Mouse (Mus musculus): ENCODE results near the gene H2afz.
"Not testable (repeated sequence)": the region's sequence is repeated elsewhere in the genome, so short reads cannot be mapped to it uniquely, and the experiment has no call there.

The H2afz gene

DNA sequence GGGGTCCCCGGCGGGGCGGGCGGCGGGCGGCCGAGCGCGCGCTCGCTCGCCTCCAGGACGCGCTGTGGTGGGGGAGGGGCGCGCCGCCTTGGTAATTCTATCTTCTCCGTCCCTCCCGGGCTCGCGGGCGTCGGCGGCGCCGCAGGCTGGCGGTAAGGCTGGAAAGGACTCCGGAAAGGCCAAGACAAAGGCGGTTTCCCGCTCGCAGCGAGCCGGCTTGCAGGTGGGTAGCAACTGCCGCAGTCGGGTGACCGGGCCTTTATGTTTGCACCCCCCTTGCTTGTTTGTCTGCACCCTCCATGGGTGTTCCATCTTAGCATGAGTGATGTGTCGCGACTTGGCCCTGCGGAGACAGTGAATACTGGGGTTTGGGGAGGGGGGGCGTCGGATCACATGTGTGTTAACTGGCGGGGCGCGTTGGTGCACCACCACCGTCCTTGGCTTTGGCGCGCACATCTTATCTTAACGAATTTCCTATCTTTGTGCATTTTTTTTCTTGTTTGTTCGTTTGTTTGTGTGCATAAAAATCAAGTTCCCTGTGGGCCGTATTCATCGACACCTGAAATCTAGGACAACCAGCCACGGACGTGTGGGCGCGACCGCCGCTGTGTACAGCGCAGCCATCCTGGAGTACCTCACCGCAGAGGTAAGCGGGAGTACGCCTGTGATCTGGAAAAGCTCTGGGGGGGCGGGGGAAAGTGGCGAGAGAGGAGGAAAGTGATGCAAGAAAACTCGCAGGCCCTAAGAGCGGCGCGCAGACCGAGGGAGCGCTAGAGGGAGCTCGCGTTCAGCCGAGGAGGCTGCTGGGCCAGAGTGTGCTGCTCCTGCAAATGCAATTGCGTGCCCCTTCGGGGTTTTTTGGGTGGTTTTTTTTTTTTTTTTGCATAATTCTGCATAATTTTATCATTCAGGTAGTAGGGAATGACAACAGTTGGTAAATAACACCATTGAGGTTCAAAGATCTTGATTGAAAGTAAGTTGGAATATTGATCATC lies 998 bp downstream of the H2afz start:
- peak; percentile 92 to 93 for DNase-seq

DNA sequence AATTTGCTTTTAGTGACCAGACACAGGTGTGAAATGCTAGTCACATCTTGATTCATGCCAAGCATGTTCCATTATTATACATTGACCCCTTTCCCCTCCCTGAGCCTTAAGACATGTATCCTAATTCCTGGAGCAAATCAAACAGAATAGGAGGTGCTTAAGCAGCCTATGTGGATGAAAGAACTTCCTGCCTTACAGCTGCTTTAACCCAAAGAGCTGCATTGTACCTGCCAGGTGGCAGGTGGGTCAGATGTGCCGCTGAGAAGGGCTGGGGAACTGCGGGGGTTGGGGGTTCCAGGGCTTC lies 2.8 kb downstream of the H2afz start:
- no peak for DNase-seq

DNA sequence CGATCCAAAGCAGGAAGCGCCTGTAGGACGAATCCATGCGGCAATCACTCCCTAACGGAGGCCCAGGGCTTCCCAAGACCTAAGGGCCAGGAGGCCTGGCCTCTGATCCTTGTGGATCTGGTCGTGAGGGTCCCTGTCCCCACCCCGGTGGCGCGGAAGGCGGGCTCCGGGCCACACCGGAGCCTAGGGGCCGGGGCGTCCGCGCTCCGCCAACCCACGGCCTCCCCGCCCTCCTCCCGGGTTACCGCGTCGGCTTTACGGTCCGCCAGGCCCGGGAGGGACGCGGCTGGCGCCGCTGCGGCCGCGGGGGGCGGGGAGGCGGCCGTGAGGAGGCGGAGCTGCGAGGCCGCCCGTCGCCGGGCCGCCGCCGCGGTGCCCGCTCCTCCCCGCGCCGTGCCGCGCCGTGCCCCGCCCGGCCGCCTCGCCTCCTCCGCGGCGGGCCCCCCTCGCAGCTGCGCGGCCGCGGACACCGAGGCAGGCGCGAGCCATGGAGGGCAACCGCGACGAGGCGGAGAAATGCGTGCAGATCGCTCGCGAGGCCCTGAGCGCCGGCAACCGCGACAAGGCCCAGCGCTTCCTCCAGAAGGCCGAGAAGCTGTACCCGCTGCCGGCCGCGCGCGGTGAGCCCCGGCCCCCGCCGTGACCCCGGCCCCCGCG lies 3.3 kb downstream of the H2afz start, which contains the start of gene Dnajb14:
TSS of gene Dnajb14 (plus strand) at position 239 of the 657 bp plus-strand sequence.
- peak; percentile 65 to 84 for DNase-seq

DNA sequence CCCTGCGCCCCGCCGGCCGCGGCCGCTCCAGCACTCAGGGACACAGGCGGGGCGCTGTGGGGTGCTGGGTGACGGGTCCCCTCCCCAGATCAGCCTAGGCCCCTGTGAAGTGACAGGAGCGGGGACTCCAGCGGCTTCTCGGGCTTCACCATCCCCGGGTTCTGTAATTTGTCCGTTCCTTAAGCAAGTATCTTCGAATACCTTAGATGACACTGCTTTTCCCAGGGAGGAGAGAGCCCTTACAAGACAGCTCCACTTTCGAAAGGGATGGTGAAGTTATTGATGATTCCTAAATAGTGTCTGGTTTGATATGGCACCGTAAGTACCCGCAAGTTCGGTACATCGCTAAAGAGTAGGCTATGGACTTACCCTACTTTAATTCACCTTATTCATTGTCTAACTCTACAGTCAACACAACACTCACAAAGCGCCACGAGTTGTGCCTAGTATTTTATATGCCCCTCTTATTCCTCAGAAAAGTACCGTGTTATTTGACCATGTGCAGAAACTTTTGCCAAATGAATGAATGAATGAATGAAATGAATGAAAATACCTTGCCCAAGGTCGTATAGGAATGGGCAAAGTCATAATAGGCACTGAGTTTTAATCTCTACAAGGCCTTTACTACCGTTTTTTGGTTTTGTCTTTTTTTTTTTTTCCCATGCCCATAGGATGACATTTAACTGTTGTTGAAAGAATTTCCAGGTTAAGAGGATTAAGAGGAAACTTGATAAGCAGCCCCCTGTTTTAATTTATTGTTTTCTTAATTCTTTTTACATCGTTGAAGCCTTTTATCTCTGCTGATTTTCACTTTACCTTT lies 4.0 kb downstream of the H2afz start:
- DNase-seq: no peak

DNA sequence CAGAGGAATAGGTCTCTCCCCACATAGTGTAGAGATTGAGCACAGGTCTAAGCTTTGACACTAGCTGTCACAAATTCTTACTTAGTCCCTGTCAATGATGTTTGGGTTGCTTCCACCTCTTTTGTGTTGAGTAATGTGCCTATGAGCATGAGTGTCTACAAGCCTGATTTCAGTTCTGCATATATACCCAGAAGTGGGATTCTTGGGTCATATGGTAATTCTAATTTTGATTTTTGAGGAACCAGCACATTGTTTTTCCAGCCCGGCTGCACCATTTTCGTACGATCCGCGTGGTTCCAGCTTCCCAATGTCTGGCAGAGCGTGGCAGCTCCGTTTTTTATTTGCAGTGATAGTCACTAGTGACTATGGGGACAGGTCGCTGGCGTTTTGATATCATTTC lies 5.1 kb downstream of the H2afz start:
- no peak for DNase-seq

DNA sequence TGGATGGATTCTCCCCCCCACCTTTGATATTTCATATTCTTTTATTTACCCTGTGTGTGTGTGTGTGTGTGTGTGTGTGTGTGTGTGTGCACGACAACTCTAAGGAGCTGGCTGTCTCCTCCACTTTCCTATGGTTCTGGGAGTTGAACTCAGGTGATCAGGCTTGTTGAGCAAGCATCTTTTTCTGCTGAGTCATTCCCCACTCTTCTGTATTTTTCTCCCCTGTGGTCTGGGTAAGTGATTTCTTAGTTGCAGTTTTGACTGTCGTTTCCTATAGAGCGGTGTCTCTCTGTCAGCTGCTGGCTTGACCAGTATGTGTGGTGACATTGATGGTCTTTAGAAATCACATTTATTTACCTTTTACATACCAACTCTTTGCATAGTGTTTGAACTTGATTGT lies 15.0 kb downstream of the H2afz start:
- no peak for DNase-seq

DNA sequence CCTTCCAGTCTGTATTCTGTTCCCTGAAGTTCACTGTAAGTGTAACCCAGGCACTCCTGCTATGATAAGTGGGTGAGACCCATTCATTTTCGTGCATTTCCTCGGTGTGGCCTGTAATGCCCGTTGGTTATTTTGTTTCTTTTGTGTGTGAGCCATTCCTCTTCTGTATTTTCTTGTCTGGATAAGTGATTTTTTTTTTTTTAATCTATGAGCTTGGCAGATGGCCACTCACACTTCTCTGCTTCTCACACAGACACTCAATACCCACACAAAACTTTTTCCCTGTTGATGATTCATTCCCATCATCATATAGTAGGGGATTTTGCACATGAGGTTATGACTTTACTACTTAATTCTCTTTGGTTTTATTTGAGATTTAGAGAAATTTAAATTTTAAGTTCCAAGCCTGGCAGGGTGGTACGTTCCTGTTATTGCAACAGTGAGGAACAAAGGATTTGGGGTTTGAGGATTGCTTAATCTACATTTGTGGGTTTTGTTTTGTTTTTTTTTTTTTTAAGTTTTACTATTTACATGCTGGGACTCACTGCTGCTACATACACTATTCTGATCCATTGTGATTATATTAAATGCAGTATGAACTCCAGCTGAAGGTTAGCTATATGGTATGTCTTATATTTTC lies 15.9 kb downstream of the H2afz start:
- DNase-seq: no peak

DNA sequence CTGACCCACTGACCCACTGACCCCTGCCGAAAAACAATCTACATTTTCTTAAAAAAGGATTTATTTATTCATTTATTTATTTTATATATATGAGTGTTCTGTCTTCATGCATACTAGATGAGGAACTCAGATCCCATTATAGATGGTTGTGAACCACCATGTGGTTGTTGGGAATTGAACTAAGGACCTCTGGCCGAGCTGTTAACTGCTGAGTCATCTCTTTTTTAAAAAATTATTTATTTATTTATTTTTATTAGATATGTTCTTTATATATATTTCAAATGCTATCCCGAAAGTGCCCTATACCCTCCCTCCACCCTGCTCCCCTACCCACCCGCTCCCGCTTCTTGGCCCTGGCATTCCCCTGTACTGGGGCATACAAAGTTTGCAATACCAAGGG lies 16.8 kb downstream of the H2afz start:
- DNase-seq: no peak

DNA sequence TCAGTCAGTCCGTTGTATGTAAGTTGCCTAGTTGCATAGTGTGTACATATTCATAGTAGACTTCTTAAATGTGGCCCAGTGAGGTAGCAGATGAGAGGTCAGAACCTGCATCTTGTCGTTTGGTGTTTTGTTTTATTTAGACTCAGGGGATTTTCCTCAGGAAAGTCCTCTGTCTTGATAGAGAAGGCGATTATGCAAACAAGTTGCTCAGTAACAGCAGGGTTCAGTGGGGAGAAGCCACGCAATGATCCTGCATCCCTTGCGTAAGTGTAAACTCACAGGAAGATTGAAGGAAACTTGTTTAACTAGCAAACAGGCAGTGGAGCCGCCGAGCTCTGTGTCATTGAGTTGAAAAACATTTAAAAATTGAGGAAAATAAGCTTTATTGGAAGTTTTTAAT lies 23.7 kb downstream of the H2afz start:
- DNase-seq: no peak

DNA sequence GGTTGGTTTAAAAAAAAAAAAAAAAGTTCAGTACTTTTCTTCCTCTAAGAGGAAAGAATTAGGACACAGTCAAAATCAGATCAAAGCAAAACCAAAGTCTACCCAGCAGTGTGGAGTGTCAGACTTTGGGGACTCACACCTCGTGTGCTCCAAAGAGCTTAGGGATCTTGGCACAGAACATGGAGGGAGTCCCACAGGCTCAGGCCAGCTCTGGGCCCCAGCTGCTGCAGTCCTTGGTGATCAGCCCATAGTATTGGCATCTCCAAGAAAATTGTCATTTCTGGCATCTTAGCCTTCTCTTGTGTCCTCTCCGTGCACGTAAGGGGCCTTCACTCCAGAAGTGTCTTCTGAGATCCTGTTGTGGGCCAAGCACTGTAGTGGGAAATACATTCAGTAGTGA lies 26.8 kb downstream of the H2afz start:
- DNase-seq: no peak

DNA sequence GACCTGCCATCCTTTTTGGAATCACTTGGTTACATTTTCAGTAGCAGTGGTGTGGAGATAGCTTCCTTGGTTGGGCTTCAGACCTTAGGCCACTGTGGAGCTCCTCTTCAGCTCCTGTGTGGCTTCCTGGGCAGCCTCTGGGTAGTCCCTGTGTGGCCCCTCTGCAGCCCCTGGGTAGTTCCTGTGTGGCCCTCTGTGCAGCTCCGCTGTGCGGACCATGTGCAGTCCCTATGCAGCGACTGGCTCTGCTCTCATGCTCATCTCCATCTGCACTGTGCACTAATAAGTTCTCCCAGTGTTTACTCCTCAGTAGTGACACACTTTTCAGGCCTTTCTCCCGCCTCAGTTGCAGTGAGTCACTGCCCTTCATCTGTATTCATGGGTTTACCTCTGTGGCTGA lies 27.8 kb downstream of the H2afz start:
- no peak for DNase-seq

DNA sequence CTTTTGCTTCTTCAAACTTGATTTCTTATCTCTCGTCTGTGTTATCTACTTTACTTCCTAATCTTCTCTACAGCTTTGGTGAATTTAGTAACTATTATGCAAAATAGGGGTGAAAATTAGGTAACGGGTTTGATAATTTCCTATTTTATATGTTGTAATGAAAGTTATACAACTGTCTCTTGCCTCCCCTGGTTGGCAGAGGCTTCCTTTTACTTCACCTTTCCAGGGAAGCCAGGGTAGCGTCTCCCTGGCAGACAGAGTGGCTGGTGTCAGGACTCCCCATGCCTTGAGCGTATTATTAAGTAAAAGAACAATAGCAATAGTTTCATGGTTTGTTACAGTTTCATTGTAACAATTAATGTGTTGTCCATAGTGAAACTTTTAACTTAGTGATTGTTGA lies 29.5 kb downstream of the H2afz start:
- no peak for DNase-seq

DNA sequence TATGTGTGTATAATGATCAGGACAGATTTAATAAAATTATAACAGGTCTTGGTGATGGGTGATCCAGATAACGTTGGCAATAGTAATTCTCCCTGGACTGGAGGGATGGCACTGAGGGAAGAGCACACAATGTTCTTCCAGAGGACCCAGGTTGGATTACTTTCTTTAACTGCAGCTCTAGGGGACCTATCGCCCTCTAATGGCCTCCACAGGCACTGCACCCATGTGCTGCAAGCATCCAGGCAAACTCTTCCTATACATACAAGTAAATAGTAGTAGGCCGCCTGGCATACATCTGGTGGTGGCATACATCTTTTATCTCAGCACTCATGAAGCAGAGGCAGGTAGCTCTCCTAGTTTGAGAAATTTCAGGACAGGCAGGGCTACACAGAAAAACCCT lies 30.9 kb downstream of the H2afz start:
- DNase-seq: no peak

DNA sequence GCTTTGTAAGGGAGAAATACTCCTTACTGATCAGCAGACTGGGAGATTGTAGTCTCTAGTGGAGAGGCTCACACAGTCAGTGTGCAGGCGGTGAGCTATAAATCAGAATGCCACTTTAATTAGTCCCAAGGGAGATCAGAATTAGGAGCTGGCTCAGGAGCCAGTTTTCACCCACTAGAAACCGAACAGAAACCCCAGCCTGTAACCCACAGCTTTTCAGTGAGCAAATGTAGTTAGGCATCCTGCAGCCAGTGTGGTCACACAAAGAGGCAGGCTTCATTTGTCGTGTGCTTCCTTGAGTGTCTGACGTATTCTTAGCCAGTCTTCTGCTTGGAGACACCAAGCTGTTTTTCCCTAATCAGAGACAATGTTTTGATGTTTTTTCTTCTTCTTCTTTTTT lies 32.1 kb downstream of the H2afz start:
- DNase-seq: no peak

DNA sequence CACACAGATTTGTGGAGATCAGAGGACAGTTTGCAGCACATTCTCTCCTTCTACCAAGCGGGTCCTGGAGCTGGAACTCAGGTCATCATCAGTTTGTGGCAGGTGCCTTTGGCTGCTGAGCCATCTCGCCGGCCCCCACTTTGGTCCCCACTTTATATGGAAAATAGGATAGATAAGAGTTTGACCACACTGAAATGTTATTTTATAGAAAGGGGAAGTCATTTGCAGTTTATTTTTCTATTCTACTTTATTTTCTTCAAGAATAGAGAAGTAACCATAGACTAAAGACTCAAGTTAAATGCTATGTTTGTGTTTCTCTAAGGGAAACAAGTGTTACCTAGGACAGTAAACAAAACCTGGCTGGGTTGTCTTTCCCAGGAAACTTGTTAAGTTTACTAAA lies 32.6 kb downstream of the H2afz start:
- no peak for DNase-seq

DNA sequence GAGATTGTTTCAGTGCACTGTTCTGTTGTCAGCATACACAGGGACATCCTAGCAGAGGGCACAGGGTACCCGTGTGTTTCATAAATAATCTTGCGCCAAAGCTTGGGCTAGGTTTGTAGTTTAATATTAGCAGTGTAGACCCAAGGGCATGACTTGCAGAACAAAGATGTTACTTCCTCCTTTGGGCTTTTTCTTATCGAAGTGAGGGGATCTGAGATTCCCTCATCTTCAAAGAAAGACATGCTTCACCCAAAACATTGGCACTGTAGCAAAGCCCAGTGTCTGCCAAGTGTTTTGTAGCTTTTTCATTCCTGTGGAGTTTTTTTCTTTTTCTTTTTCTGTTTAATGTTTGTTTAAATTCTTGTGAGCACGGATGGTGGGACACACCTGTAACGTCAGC lies 33.4 kb downstream of the H2afz start:
- no peak for DNase-seq

DNA sequence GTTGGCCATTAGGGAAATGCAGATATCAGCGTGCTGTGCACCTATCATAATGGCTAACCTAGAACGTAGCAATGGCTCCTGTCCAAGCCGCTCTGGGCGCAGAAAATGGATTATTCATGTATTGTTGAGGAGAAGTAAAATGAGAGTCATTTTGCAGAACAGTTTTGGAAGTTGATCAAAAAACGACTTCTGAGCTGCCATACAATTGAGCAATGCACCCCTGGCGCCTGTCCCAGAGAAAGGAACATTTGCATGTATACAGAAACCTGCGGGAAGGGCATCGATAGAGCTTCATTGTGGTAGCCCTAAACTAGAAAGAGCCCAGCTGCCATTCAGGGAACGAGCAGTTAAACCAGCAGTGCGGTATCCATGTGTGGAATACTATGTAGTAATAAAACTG lies 35.9 kb downstream of the H2afz start:
- DNase-seq: no peak

DNA sequence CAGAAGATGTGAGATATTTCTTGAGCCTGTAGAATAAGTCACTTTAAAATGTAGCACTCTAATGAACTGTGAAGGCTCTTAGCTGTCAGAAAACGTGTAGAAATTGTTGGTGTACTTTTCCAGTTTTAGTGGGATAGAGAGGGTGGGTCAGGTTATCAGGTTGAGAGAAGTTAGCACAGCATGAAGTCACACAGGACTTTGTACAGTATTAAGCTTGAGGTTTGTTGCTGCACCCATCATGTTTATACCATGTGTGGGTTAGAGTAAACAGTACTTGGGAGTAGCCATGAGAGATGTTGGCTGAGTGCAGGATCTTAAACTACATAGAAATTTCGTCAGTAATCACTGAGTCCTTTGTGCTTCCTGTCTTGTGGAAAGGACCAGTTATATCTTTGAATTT lies 48.8 kb downstream of the H2afz start:
- no peak for DNase-seq

DNA sequence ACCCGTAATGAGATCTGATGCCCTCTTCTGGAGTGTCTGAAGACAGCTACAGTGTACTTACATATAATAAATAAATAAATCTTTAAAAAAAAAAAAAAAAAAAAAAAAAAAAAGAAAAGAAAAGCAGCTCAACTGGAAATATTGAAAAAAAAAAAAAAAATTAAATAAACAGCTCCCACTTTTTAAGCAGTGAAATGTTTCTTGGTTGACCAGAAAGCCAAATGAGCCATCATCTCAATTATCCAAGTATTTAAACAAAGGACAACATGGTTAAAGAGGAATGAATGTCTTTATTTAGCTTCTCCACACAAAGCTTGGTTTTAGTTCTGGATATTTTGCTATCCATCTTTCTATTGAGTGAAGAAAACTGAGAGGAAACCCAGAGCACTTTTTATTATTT lies 50.3 kb downstream of the H2afz start:
- not testable (repeated sequence) for DNase-seq
